Mouse (Mus musculus) hindbrain, embryonic 16.5 days (tissue): ENCODE measurements around the gene Bbs9. TPM values are rescaled to one million over a fixed set of nuclear protein-coding genes. Genes with fewer than 3 reads are reported as not detected.

Source experiments
- ATAC-seq: fragments of 200-750 bp; cut with Nextera tagmentation; 2 replicates; pipeline ENCODE4 v1.8.0; 2017; ENCODE audit warnings: moderate TSS enrichment, moderate library complexity
- H3K27ac ChIP-seq: fragments of 300-500 bp; sonication (generic); 2 replicates; pipeline ENCODE4 v1.5.1; 2014; ENCODE audit warnings: low read depth, mild to moderate bottlenecking, control low read depth, low read length, moderate library complexity
- H3K27me3 ChIP-seq: fragments of 300-500 bp; sonication (generic); replicated peaks from 2 replicates; pipeline ENCODE4 v1.6.1; 2014; ENCODE audit warnings: low read length; ENCODE audit not compliant: control insufficient read depth, insufficient read depth
- H3K36me3 ChIP-seq: fragments of 300-500 bp; sonication (generic); 2 replicates; pipeline ENCODE4 v1.6.1; 2014; ENCODE audit warnings: mild to moderate bottlenecking, low read length, moderate library complexity, mixed read lengths; ENCODE audit not compliant: control insufficient read depth, insufficient read depth
- H3K4me1 ChIP-seq: fragments of 300-500 bp; sonication (generic); 2 replicates; pipeline ENCODE4 v1.6.1; 2014; ENCODE audit warnings: low read depth, low read length; ENCODE audit not compliant: control insufficient read depth, insufficient read depth
- H3K4me2 ChIP-seq: fragments of 300-500 bp; sonication (generic); 2 replicates; pipeline ENCODE4 v1.6.1; 2014; ENCODE audit warnings: mild to moderate bottlenecking, low read length, control low read depth, moderate library complexity
- H3K4me3 ChIP-seq: fragments of 300-500 bp; sonication (generic); 2 replicates; pipeline ENCODE4 v1.5.1; 2014; ENCODE audit warnings: mild to moderate bottlenecking, low read length, control low read depth, moderate library complexity
- H3K9ac ChIP-seq: fragments of 300-500 bp; sonication (generic); 2 replicates; pipeline ENCODE4 v1.6.1; 2014; ENCODE audit warnings: low read depth, mild to moderate bottlenecking, control low read depth, low read length, moderate library complexity
- H3K9me3 ChIP-seq: fragments of 300-500 bp; sonication (generic); 2 replicates; pipeline ENCODE4 v1.6.1; 2014; ENCODE audit warnings: mild to moderate bottlenecking, low read length, moderate library complexity; ENCODE audit not compliant: control insufficient read depth
- WGBS: fragments of 180-500 bp; shearing (Covaris S2); extraction: QIAGEN DNeasy Blood & Tissue Kit; methylation state at CpG from one replicate; pipeline ENCODE4 v1.1.7; 2014; 5-methylcytosine and 5-hydroxymethylcytosine counted together
- polyA plus RNA-seq: library from polyadenylated mRNA; unstranded; fragments of >200 nt; fragmentation: Nextera tagmentation; extraction: Ambion mirVana; gene quantifications from 2 replicates; pipeline ENCODE4 v1.2.1, GENCODE M21; 2015

The Bbs9 gene
- polyA plus RNA-seq, 1 experiment from 2014 or later, result 18.3 TPM

GRCm38 (mm10) chr9:22461946-22462345 lies 13.6 kb upstream of the Bbs9 start:
- 0 out of 2 replicates have a peak, but pooled peaks have one; percentile 25 for ATAC-seq
- 83% methylated on average over 3 of the region's 3 CpGs for WGBS
- Histone ChIP-seq H3K9ac (no peak overlapping the region), H3K27me3 (no peaks in the 10 kb centered on the region), H3K4me3 (no peak overlapping the region), H3K4me1 (no peaks in the 10 kb centered on the region), H3K4me2 (no peak overlapping the region), H3K27ac (no peak overlapping the region), H3K36me3 (peaks cover 6% of the 10 kb centered on the region), H3K9me3 (no peaks in the 10 kb centered on the region)

- no peaks in the 10 kb centered on the region for H3K9me3 ChIP-seq
- peaks cover 3% of the 10 kb centered on the region; the same call in 1 of the 2 replicates for H3K4me1 ChIP-seq
- ATAC-seq, result no peak
- no peak overlapping the region for H3K4me3 ChIP-seq
- H3K27ac ChIP-seq, result no peak overlapping the region
- no peaks in the 10 kb centered on the region for H3K27me3 ChIP-seq
- no peak overlapping the region for H3K4me2 ChIP-seq
- 0 out of 2 replicates have a peak, but pooled peaks cover 2% of the 10 kb centered on the region for H3K36me3 ChIP-seq
- 95% methylated on average over 5 of the region's 5 CpGs for WGBS
- H3K9ac ChIP-seq, result no peak overlapping the region
Measured at GRCm38 (mm10) chr9:22466212-22466611, 9.3 kb upstream of the Bbs9 start.

GRCm38 (mm10) chr9:22467371-22468169 lies 7.9 kb upstream of the Bbs9 start:
- Histone ChIP-seq H3K4me2 (peak overlapping the region; percentile 67), H3K36me3 (0 out of 2 replicates have a peak, but pooled peaks cover 2% of the 10 kb centered on the region), H3K4me3 (peak overlapping the region; percentile 94), H3K4me1 (peaks cover 3% of the 10 kb centered on the region; the same call in 1 of the 2 replicates), H3K9me3 (no peaks in the 10 kb centered on the region), H3K27me3 (no peaks in the 10 kb centered on the region), H3K9ac (peak overlapping the region; percentile 98), H3K27ac (peak overlapping the region; percentile 96)
- 1% methylated on average over 58 of the region's 73 CpGs for WGBS
- ATAC-seq, result peak; percentile 77

- Histone ChIP-seq H3K9me3 (no peaks in the 10 kb centered on the region), H3K36me3 (0 out of 2 replicates have a peak, but pooled peaks cover 2% of the 10 kb centered on the region), H3K4me1 (peaks cover 3% of the 10 kb centered on the region; the same call in 1 of the 2 replicates), H3K4me2 (peak overlapping the region; percentile 67), H3K27me3 (no peaks in the 10 kb centered on the region), H3K4me3 (peak overlapping the region; percentile 94), H3K27ac (peak overlapping the region; percentile 96), H3K9ac (peak overlapping the region; percentile 98)
- WGBS, result 4% methylated on average over 42 of the region's 43 CpGs
- ATAC-seq, result peak; percentile 84
Measured at GRCm38 (mm10) chr9:22468170-22468898, 7.2 kb upstream of the Bbs9 start.

GRCm38 (mm10) chr9:22468899-22469259 lies 6.6 kb upstream of the Bbs9 start:
- Histone ChIP-seq H3K36me3 (0 out of 2 replicates have a peak, but pooled peaks cover 2% of the 10 kb centered on the region), H3K9ac (no peak overlapping the region), H3K4me3 (no peak overlapping the region), H3K4me2 (no peak overlapping the region; the same call in 1 of the 2 replicates), H3K4me1 (peaks cover 3% of the 10 kb centered on the region; the same call in 1 of the 2 replicates), H3K27me3 (no peaks in the 10 kb centered on the region), H3K9me3 (no peaks in the 10 kb centered on the region), H3K27ac (no peak overlapping the region; the same call in 1 of the 2 replicates)
- 77% methylated on average over 8 of the region's 8 CpGs for WGBS
- ATAC-seq, result no peak

- H3K27ac ChIP-seq, result peak within 1 kb of the TSS; percentile 96
Measured at GRCm38 (mm10) chr9:22469643-22470042, 5.9 kb upstream of the Bbs9 start, which contains the start of gene Rp9. Gene Rp9, minus strand, starts transcription at chr9:22469743.

GRCm38 (mm10) chr9:22476265-22476664 lies 750 bp downstream of the Bbs9 start:
- no peaks in the 10 kb centered on the region for H3K9me3 ChIP-seq
- WGBS, result 6% methylated on average over 10 of the region's 10 CpGs
- H3K27me3 ChIP-seq, result no peaks in the 10 kb centered on the region
- H3K4me3 ChIP-seq, result peak overlapping the region; percentile 67
- H3K36me3 ChIP-seq, result no peaks in the 10 kb centered on the region
- H3K27ac ChIP-seq, result peak overlapping the region; percentile 72; the same call in 1 of the 2 replicates
- H3K4me1 ChIP-seq, result peaks cover 6% of the 10 kb centered on the region
- ATAC-seq, result peak; percentile 13; the same call in 1 of the 2 replicates
- peak overlapping the region; percentile 73 for H3K9ac ChIP-seq
- H3K4me2 ChIP-seq, result peak overlapping the region; percentile 82

More at GRCm38 (mm10) chr9:22469643-22470042, 5.9 kb upstream of the Bbs9 start, which contains the start of gene Rp9:
- no peaks in the 10 kb centered on the region for H3K9me3 ChIP-seq
- H3K4me1 ChIP-seq, result peaks cover 3% of the 10 kb centered on the region; the same call in 1 of the 2 replicates
- peak within 1 kb of the TSS; percentile 98 for H3K9ac ChIP-seq
- H3K4me2 ChIP-seq, result peak within 1 kb of the TSS; percentile 67
- WGBS, result 92% methylated on average over 3 of the region's 3 CpGs
- H3K36me3 ChIP-seq, result 0 out of 2 replicates have a peak, but pooled peaks cover 2% of the 10 kb centered on the region
- peak within 1 kb of the TSS; percentile 94 for H3K4me3 ChIP-seq
- ATAC-seq, result no peak
- no peaks in the 10 kb centered on the region for H3K27me3 ChIP-seq

GRCm38 (mm10) chr9:22478946-22479345 lies 3.4 kb downstream of the Bbs9 start:
- Histone ChIP-seq H3K9me3 (no peaks in the 10 kb centered on the region), H3K9ac (no peak overlapping the region), H3K27ac (no peak overlapping the region), H3K4me2 (no peak overlapping the region), H3K36me3 (no peaks in the 10 kb centered on the region), H3K4me1 (peaks cover 6% of the 10 kb centered on the region), H3K27me3 (no peaks in the 10 kb centered on the region), H3K4me3 (no peak overlapping the region)
- 97% methylated on average over 8 of the region's 8 CpGs for WGBS
- ATAC-seq, result no peak
